Mouse (Mus musculus): Measurements from ENCODE around the gene Icam4.

- TF ChIP-seq CTCF (IDR thresholded peaks at IDR 0.05; ENCODE audit: control insufficient read depth, insufficient read depth, insufficient replicate concordance, low read depth, low read length) (no peak), POLR2A (IDR thresholded peaks at IDR 0.05; ENCODE audit: control insufficient read depth, low read depth, low read length) (no peak)
Observed at GRCm38 (mm10) chr9:21000811-21001210, 28.4 kb upstream of the Icam4 start.

All from testis, adult 2 months (tissue).